Mouse (Mus musculus) forebrain, postnatal 0 days (tissue): ENCODE data around the gene Pramel7. TPM values are rescaled to one million over a fixed set of nuclear protein-coding genes. Genes with fewer than 3 reads are reported as not detected.

Experiments used
- ATAC-seq: fragments of 200-750 bp; cut with Nextera tagmentation; 2 replicates; pipeline ENCODE4 v1.8.0; 2017; ENCODE audit warnings: mild to moderate bottlenecking, moderate library complexity
- DNase-seq: peaks from one replicate; pipeline ENCODE4 v3.0.0-alpha.2; 2015
- H3K27ac ChIP-seq: fragments of 300-500 bp; sonication (generic); 2 replicates; pipeline ENCODE4 v1.5.1; 2014; ENCODE audit warnings: low read depth, mild to moderate bottlenecking, antibody characterized with exemption, low read length, moderate library complexity, mixed read lengths
- H3K27me3 ChIP-seq: fragments of 300-500 bp; sonication (generic); 2 replicates; pipeline ENCODE4 v1.6.1; 2014; ENCODE audit warnings: mild to moderate bottlenecking, low read length, mixed read lengths; ENCODE audit not compliant: insufficient read depth
- H3K36me3 ChIP-seq: fragments of 300-500 bp; sonication (generic); 2 replicates; pipeline ENCODE4 v1.6.1; 2014; ENCODE audit warnings: mild to moderate bottlenecking, moderate library complexity; ENCODE audit not compliant: insufficient read depth
- H3K4me1 ChIP-seq: fragments of 300-500 bp; sonication (generic); 2 replicates; pipeline ENCODE4 v1.6.1; 2014; ENCODE audit warnings: antibody characterized with exemption; ENCODE audit not compliant: insufficient read depth
- H3K4me2 ChIP-seq: fragments of 300-500 bp; sonication (generic); 2 replicates; pipeline ENCODE4 v1.6.1; 2014; ENCODE audit warnings: low read depth, mild to moderate bottlenecking, moderate library complexity
- H3K4me3 ChIP-seq: fragments of 300-500 bp; sonication (generic); 2 replicates; pipeline ENCODE4 v1.5.1; 2014; ENCODE audit warnings: low read depth, low read length, mixed read lengths
- H3K9ac ChIP-seq: fragments of 300-500 bp; sonication (generic); 2 replicates; pipeline ENCODE4 v1.6.1; 2014; ENCODE audit warnings: mild to moderate bottlenecking
- H3K9me3 ChIP-seq: fragments of 300-500 bp; sonication (generic); 2 replicates; pipeline ENCODE4 v1.6.1; 2016; ENCODE audit warnings: low read length
- CTCF ChIP-seq: sonication (generic); IDR thresholded peaks from 2 replicates; pipeline ENCODE4 v1.5.1; 2016; ENCODE audit warnings: antibody characterized with exemption, control low read depth, low read depth
- polyA plus RNA-seq: library from polyadenylated mRNA; unstranded; fragments of >200 nt; fragmentation: Nextera tagmentation; extraction: Ambion mirVana; gene quantifications from 2 replicates; pipeline ENCODE4 v1.2.1, GENCODE M21; 2015
- total RNA-seq: library from RNA; depleted of rRNA; stranded (reverse); fragments of >200 nt; gene quantifications from 2 replicates; pipeline ENCODE4 v1.2.3, GENCODE M21; 2014; rRNA removed

The Pramel7 gene
- total and polyA plus RNA-seq, 2 experiments from 2014 or later = not detected

- Histone ChIP-seq H3K27me3 (no peaks in the 10 kb centered on the region), H3K4me3 (no peak within 1 kb of the TSS), H3K27ac (no peak within 1 kb of the TSS), H3K4me2 (no peak within 1 kb of the TSS), H3K9ac (no peak within 1 kb of the TSS), H3K36me3 (no peaks in the 10 kb centered on the region), H3K4me1 (no peaks in the 10 kb centered on the region), H3K9me3 (no peaks in the 10 kb centered on the region)
- DNase-seq (no peak), ATAC-seq (no peak)
- no peak for TF ChIP-seq CTCF
These were observed 43.2 kb downstream of the Pramel7 start, which contains the start of gene Olfr1126 for GRCm38 (mm10) chr2:87453662-87454061. Olfr1126 (plus strand) TSS chr2:87453962.

Other genes with a start within 250 kb of the Pramel7 start
- gene Olfr1115, start 249.1 kb downstream of the Pramel7 start, total RNA-seq = not detected in 2 replicates
- gene Olfr1115, start 249.1 kb downstream of the Pramel7 start, polyA plus RNA-seq = not detected in 2 replicates
- gene Olfr1116, start 229.6 kb downstream of the Pramel7 start, total RNA-seq = not detected in 2 replicates
- not detected in 2 replicates for gene Olfr1116, start 229.6 kb downstream of the Pramel7 start, polyA plus RNA-seq
- gene Olfr1118, start 189.5 kb downstream of the Pramel7 start, total RNA-seq = not detected in 2 replicates
- not detected in 2 replicates for gene Olfr1118, start 189.5 kb downstream of the Pramel7 start, polyA plus RNA-seq
- not detected in 2 replicates for gene Olfr1120, start 142.3 kb downstream of the Pramel7 start, total RNA-seq
- gene Olfr1120, start 142.3 kb downstream of the Pramel7 start, polyA plus RNA-seq = not detected in 2 replicates
- not detected in 2 replicates for gene Olfr1121, start 127.2 kb downstream of the Pramel7 start, total RNA-seq
- not detected in 2 replicates for gene Olfr1121, start 127.2 kb downstream of the Pramel7 start, polyA plus RNA-seq
- not detected in 2 replicates for gene Olfr1122, start 111.2 kb downstream of the Pramel7 start, total RNA-seq
- not detected in 2 replicates for gene Olfr1122, start 111.2 kb downstream of the Pramel7 start, polyA plus RNA-seq
- not detected in 2 replicates for gene Olfr1123, start 80.5 kb downstream of the Pramel7 start, total RNA-seq
- not detected in 2 replicates for gene Olfr1123, start 80.5 kb downstream of the Pramel7 start, polyA plus RNA-seq
- not detected in 2 replicates for gene Olfr1124, start 66.8 kb downstream of the Pramel7 start, total RNA-seq
- 0.08 TPM in 2 replicates for gene Olfr1124, start 66.8 kb downstream of the Pramel7 start, polyA plus RNA-seq
- not detected in 2 replicates for gene Olfr1126, start 43.1 kb downstream of the Pramel7 start, total RNA-seq
- gene Olfr1126, start 43.1 kb downstream of the Pramel7 start, polyA plus RNA-seq = not detected in 2 replicates
- not detected in 2 replicates for gene Pramel6, start 9.5 kb upstream of the Pramel7 start, total RNA-seq
- gene Pramel6, start 9.5 kb upstream of the Pramel7 start, polyA plus RNA-seq = not detected in 2 replicates
- not detected in 2 replicates for gene Olfr153, start 34.7 kb upstream of the Pramel7 start, total RNA-seq
- not detected in 2 replicates for gene Olfr153, start 34.7 kb upstream of the Pramel7 start, polyA plus RNA-seq
- gene Olfr1128, start 48.4 kb upstream of the Pramel7 start, total RNA-seq = not detected in 2 replicates
- not detected in 2 replicates for gene Olfr1128, start 48.4 kb upstream of the Pramel7 start, polyA plus RNA-seq
- not detected in 2 replicates for gene Olfr1129, start 76.8 kb upstream of the Pramel7 start, total RNA-seq
- gene Olfr1129, start 76.8 kb upstream of the Pramel7 start, polyA plus RNA-seq = not detected in 2 replicates
- gene Olfr1130, start 109.1 kb upstream of the Pramel7 start, total RNA-seq = 0.14 TPM in 1 of 2 replicates, not detected in the other
- gene Olfr1130, start 109.1 kb upstream of the Pramel7 start, polyA plus RNA-seq = not detected in 2 replicates
- gene Olfr1131, start 130.0 kb upstream of the Pramel7 start, total RNA-seq = not detected in 2 replicates
- not detected in 2 replicates for gene Olfr1131, start 130.0 kb upstream of the Pramel7 start, polyA plus RNA-seq
- gene Olfr1132, start 140.4 kb upstream of the Pramel7 start, total RNA-seq = not detected in 2 replicates
- not detected in 2 replicates for gene Olfr1132, start 140.4 kb upstream of the Pramel7 start, polyA plus RNA-seq
- gene Olfr1133, start 150.3 kb upstream of the Pramel7 start, total RNA-seq = not detected in 2 replicates
- not detected in 2 replicates for gene Olfr1133, start 150.3 kb upstream of the Pramel7 start, polyA plus RNA-seq
- not detected in 2 replicates for gene Olfr1134, start 161.4 kb upstream of the Pramel7 start, total RNA-seq
- not detected in 2 replicates for gene Olfr1134, start 161.4 kb upstream of the Pramel7 start, polyA plus RNA-seq
- gene Olfr1135, start 176.6 kb upstream of the Pramel7 start, total RNA-seq = not detected in 2 replicates
- gene Olfr1135, start 176.6 kb upstream of the Pramel7 start, polyA plus RNA-seq = not detected in 2 replicates
- gene Olfr1136, start 196.9 kb upstream of the Pramel7 start, total RNA-seq = not detected in 2 replicates
- gene Olfr1136, start 196.9 kb upstream of the Pramel7 start, polyA plus RNA-seq = not detected in 2 replicates
- not detected in 2 replicates for gene Olfr1137, start 216.1 kb upstream of the Pramel7 start, total RNA-seq
- gene Olfr1137, start 216.1 kb upstream of the Pramel7 start, polyA plus RNA-seq = not detected in 2 replicates
- gene Olfr1138, start 242.9 kb upstream of the Pramel7 start, total RNA-seq = not detected in 2 replicates
- gene Olfr1138, start 242.9 kb upstream of the Pramel7 start, polyA plus RNA-seq = not detected in 2 replicates
- not detected in 2 replicates for gene Olfr1140, start 246.7 kb upstream of the Pramel7 start, total RNA-seq
- gene Olfr1140, start 246.7 kb upstream of the Pramel7 start, polyA plus RNA-seq = not detected in 2 replicates